ENCODE assay signal across 8 mouse cellular contexts in the genomic region with DNA sequence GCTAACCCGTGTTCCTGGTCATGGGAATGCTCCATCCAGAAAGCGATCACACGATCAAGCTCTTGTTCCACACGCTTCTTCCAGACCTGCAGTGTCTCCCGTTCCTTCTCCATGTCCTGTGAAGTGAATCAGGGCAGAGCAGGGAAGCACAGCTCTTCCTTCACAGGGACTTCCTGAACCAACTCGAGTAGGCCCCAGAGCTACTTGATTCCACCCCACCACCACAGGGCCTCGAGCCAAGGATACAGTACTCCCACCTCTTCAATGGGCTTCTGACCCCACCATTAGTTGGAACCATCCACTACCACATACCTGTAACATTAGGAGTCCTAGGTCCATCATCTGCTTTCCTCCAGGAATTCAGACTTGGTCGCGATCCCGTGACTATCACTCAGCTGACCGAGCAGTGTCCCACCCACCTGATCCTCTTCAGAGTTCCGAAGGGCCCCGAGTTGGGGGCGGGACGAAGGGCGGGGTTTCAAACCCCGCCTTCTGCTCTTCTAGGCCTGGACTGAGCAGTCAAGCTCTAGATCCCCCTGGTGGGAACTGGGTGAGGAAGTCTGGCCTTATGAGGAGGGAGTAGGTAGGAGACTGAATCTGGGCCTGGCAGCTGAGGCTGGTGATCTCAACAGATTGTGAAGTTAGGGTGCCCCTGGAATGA. TPM values are rescaled to one million over a fixed set of nuclear protein-coding genes. Genes with fewer than 3 reads are reported as not detected.
DNase-seq lines count a peak whose midpoint lies in the region; ATAC-seq and TF ChIP-seq lines count a peak whose summit lies in the region.

Renbp (minus strand) TSS at position 449 of the 661 bp plus-strand sequence.

- DNase-seq in ZHBTc4 (ENCODE audit: low read depth, low spot score), result peak; percentile 96
- peak; percentile 87 for DNase-seq in kidney, postnatal 10 days

- no peak within 1 kb of the TSS for H3ac ChIP-seq in C2C12 (ENCODE audit: control insufficient read depth, insufficient read length, low read depth)

- no peak for TF ChIP-seq POLR2A in small intestine, adult 2 months (IDR thresholded peaks at IDR 0.05; ENCODE audit: low read depth, low read length)

- no peak within 1 kb of the TSS for H3K4me3 ChIP-seq in C2C12 (ENCODE audit: insufficient read depth, poor library complexity, severe bottlenecking)
- H3K4me3 ChIP-seq in embryonic facial prominence, embryonic 15.5 days (replicated peaks), result peak within 1 kb of the TSS; percentile 34
- peak within 1 kb of the TSS; percentile 48 for H3K4me3 ChIP-seq in heart, embryonic 15.5 days
- peak within 1 kb of the TSS; percentile 52 for H3K4me3 ChIP-seq in small intestine, adult 2 months (ENCODE audit: low read depth, low read length)

- H3K79me2 ChIP-seq in C2C12 (ENCODE audit: control insufficient read depth, insufficient read depth), result no peaks in the 10 kb centered on the region

- no peak within 1 kb of the TSS for H3K27ac ChIP-seq in embryonic facial prominence, embryonic 15.5 days (replicated peaks)
- H3K27ac ChIP-seq in heart, embryonic 15.5 days, result peak within 1 kb of the TSS; percentile 31
- no peak within 1 kb of the TSS for H3K27ac ChIP-seq in small intestine, adult 2 months (ENCODE audit: insufficient read depth, low read depth, low read length)

- no peaks in the 10 kb centered on the region for H3K9me3 ChIP-seq in embryonic facial prominence, embryonic 15.5 days (replicated peaks)
- no peaks in the 10 kb centered on the region for H3K9me3 ChIP-seq in heart, embryonic 15.5 days (replicated peaks)

- peak; percentile 87 for ATAC-seq in embryonic facial prominence, embryonic 15.5 days (ENCODE audit: insufficient number of reproducible peaks, low FRiP score, low TSS enrichment, low read depth)
- ATAC-seq in heart, embryonic 15.5 days (replicated peaks; ENCODE audit: insufficient number of reproducible peaks, insufficient read depth, low FRiP score, low read depth), result peak; percentile 92
- ATAC-seq in megakaryocyte, adult 5-6 weeks (ENCODE audit: poor library complexity, severe bottlenecking), result peak; percentile 95
- no peak for ATAC-seq in frontal cortex, adult (ENCODE audit: low TSS enrichment)

- no peak for TF ChIP-seq CTCF in C2C12 (IDR thresholded peaks at IDR 0.05; ENCODE audit: control insufficient read depth, insufficient read depth, insufficient read length)
- no peak for TF ChIP-seq CTCF in small intestine, adult 2 months (IDR thresholded peaks at IDR 0.05; ENCODE audit: extremely low read depth, insufficient read length, insufficient replicate concordance, low read depth, low read length)

- WGBS in embryonic facial prominence, embryonic 15.5 days, result 41% methylated on average over 17 of the region's 17 CpGs
- WGBS in heart, embryonic 15.5 days, result 32% methylated on average over 17 of the region's 17 CpGs
- WGBS in small intestine, adult 2 months, result 36% methylated on average over 17 of the region's 17 CpGs

- no peaks in the 10 kb centered on the region for H3K36me3 ChIP-seq in C2C12 (ENCODE audit: control insufficient read depth, insufficient read depth)
- H3K36me3 ChIP-seq in embryonic facial prominence, embryonic 15.5 days, result no peaks in the 10 kb centered on the region
- no peaks in the 10 kb centered on the region; the same call in 1 of the 2 replicates for H3K36me3 ChIP-seq in heart, embryonic 15.5 days
- no peaks in the 10 kb centered on the region for H3K36me3 ChIP-seq in small intestine, adult 2 months (ENCODE audit: control insufficient read depth, insufficient read depth, low read length)

- H3K4me2 ChIP-seq in embryonic facial prominence, embryonic 15.5 days (replicated peaks), result peak within 1 kb of the TSS; percentile 37
- H3K4me2 ChIP-seq in heart, embryonic 15.5 days, result peak within 1 kb of the TSS; percentile 55

- no peaks in the 10 kb centered on the region for H3K79me3 ChIP-seq in C2C12 (ENCODE audit: low read depth)

- H3K4me1 ChIP-seq in embryonic facial prominence, embryonic 15.5 days, result no peaks in the 10 kb centered on the region
- H3K4me1 ChIP-seq in heart, embryonic 15.5 days (replicated peaks), result 0 out of 2 replicates have a peak, but pooled peaks cover 3% of the 10 kb centered on the region
- no peaks in the 10 kb centered on the region for H3K4me1 ChIP-seq in small intestine, adult 2 months (ENCODE audit: control insufficient read depth, insufficient read depth, insufficient read length, low read length)

- no peaks in the 10 kb centered on the region for H3K27me3 ChIP-seq in C2C12 (ENCODE audit: control insufficient read depth, insufficient read depth, insufficient read length)
- no peaks in the 10 kb centered on the region for H3K27me3 ChIP-seq in embryonic facial prominence, embryonic 15.5 days
- no peaks in the 10 kb centered on the region for H3K27me3 ChIP-seq in heart, embryonic 15.5 days
- H3K27me3 ChIP-seq in small intestine, adult 2 months (ENCODE audit: control insufficient read depth, insufficient read depth, low read length), result no peaks in the 10 kb centered on the region

- no peak within 1 kb of the TSS for H3K9ac ChIP-seq in embryonic facial prominence, embryonic 15.5 days
- peak within 1 kb of the TSS; percentile 31; the same call in 1 of the 2 replicates for H3K9ac ChIP-seq in heart, embryonic 15.5 days

TF ChIP-seq in C2C12, 6 proteins besides CTCF, POLR2A, EP300 and RAD21:
- no peak for TF ChIP-seq CEBPB (IDR thresholded peaks at IDR 0.05; ENCODE audit: low read depth)
- TF ChIP-seq MYOG (IDR thresholded peaks at IDR 0.05; ENCODE audit: control insufficient read depth, extremely low read depth, insufficient read length), result no peak
- no peak for TF ChIP-seq FOSL1 (IDR thresholded peaks at IDR 0.05; ENCODE audit: insufficient read depth, low read length, poor library complexity, severe bottlenecking)
- TF ChIP-seq USF1 (IDR thresholded peaks at IDR 0.05; ENCODE audit: low read depth), result no peak
- no peak for TF ChIP-seq MAX (IDR thresholded peaks at IDR 0.05)
- no peak for TF ChIP-seq MYOD1 (IDR thresholded peaks at IDR 0.05; ENCODE audit: control insufficient read depth, insufficient read length, low read depth)

RNA-seq across cellular contexts. Expression of gene Renbp, which starts in this region (rescaled TPM):
- polyA plus RNA-seq in C2C12 (2012; fragmentation: generic; extraction: Trizol), result 73.2 TPM
- polyA plus RNA-seq in embryonic facial prominence, embryonic 15.5 days (2015; fragmentation: Nextera tagmentation; extraction: Ambion mirVana), result 33.1 and 42.3 TPM in 2 replicates
- 52.0 and 53.5 TPM in 2 replicates for polyA plus RNA-seq in heart, embryonic 15.5 days (2015; fragmentation: Nextera tagmentation; extraction: Ambion mirVana)
- total RNA-seq in megakaryocyte, adult 5-6 weeks (2015), result 11.3 and 13.5 TPM in 2 replicates
- 23.1 and 34.4 TPM in 2 replicates for total RNA-seq in megakaryocyte, adult 5-6 weeks (2017)
- 2.4 and 4.2 TPM in 2 replicates for polyA plus RNA-seq in small intestine, adult 2 months (2012; rRNA removed)
